8 mouse cellular contexts compared by ENCODE assay signal in genomic region chr17:84148499-84149484, GRCm38 (mm10). TPM values are rescaled to one million over a fixed set of nuclear protein-coding genes. Genes with fewer than 3 reads are reported as not detected.
DNase-seq lines count a peak whose midpoint lies in the region; ATAC-seq and TF ChIP-seq lines count a peak whose summit lies in the region.

No protein-coding gene starts in this region.

- H3K27ac ChIP-seq in forebrain, embryonic 13.5 days: peak overlapping the region; percentile 44
- peak overlapping the region; percentile 45 for H3K27ac ChIP-seq in heart, embryonic 15.5 days
- peak overlapping the region; percentile 53 for H3K27ac ChIP-seq in kidney, embryonic 16.5 days (ENCODE audit: low read length)
- peak overlapping the region; percentile 73 for H3K27ac ChIP-seq in limb, embryonic 14.5 days (replicated peaks; ENCODE audit: low read depth, low read length)
- no peak overlapping the region for H3K27ac ChIP-seq in midbrain, embryonic 16.5 days (ENCODE audit: low read length)

- 0 out of 2 replicates have a peak, but pooled peaks cover 4% of the 10 kb centered on the region for H3K27me3 ChIP-seq in forebrain, embryonic 13.5 days
- no peaks in the 10 kb centered on the region for H3K27me3 ChIP-seq in heart, embryonic 15.5 days
- H3K27me3 ChIP-seq in kidney, embryonic 16.5 days (ENCODE audit: insufficient read depth, low read length): no peaks in the 10 kb centered on the region
- H3K27me3 ChIP-seq in limb, embryonic 14.5 days (ENCODE audit: control insufficient read depth, insufficient read depth, low read length): no peaks in the 10 kb centered on the region
- no peaks in the 10 kb centered on the region for H3K27me3 ChIP-seq in midbrain, embryonic 16.5 days (ENCODE audit: control insufficient read depth, insufficient read depth, low read depth, low read length)

- no peak overlapping the region for H3K9ac ChIP-seq in forebrain, embryonic 13.5 days
- no peak overlapping the region for H3K9ac ChIP-seq in heart, embryonic 15.5 days
- H3K9ac ChIP-seq in kidney, embryonic 16.5 days (replicated peaks; ENCODE audit: low read length): no peak overlapping the region
- no peak overlapping the region for H3K9ac ChIP-seq in limb, embryonic 14.5 days (ENCODE audit: low read depth, low read length, severe bottlenecking)
- H3K9ac ChIP-seq in midbrain, embryonic 16.5 days (ENCODE audit: low read depth, low read length): no peak overlapping the region

- ATAC-seq in forebrain, embryonic 13.5 days: peak; percentile 83
- ATAC-seq in heart, embryonic 15.5 days (replicated peaks; ENCODE audit: insufficient number of reproducible peaks, insufficient read depth, low FRiP score, low read depth): peak; percentile 74
- ATAC-seq in kidney, embryonic 16.5 days (ENCODE audit: low FRiP score, low TSS enrichment): peak; percentile 44
- ATAC-seq in limb, embryonic 14.5 days (ENCODE audit: low FRiP score, low read depth): peak; percentile 84
- ATAC-seq in midbrain, embryonic 16.5 days: peak; percentile 63

- WGBS in forebrain, embryonic 13.5 days: 24% methylated on average over 11 of the region's 11 CpGs
- WGBS in heart, embryonic 15.5 days: 36% methylated on average over 11 of the region's 11 CpGs
- WGBS in kidney, embryonic 16.5 days: 43% methylated on average over 11 of the region's 11 CpGs
- 33% methylated on average over 11 of the region's 11 CpGs for WGBS in limb, embryonic 14.5 days
- 33% methylated on average over 11 of the region's 11 CpGs for WGBS in midbrain, embryonic 16.5 days

- H3K4me2 ChIP-seq in forebrain, embryonic 13.5 days: no peak overlapping the region
- no peak overlapping the region for H3K4me2 ChIP-seq in heart, embryonic 15.5 days
- no peak overlapping the region for H3K4me2 ChIP-seq in kidney, embryonic 16.5 days (replicated peaks; ENCODE audit: low read depth, low read length)
- no peak overlapping the region for H3K4me2 ChIP-seq in limb, embryonic 14.5 days (replicated peaks; ENCODE audit: low read depth, low read length, severe bottlenecking)
- H3K4me2 ChIP-seq in midbrain, embryonic 16.5 days (ENCODE audit: low read length): no peak overlapping the region

- H3K36me3 ChIP-seq in forebrain, embryonic 13.5 days (ENCODE audit: poor library complexity, severe bottlenecking): no peaks in the 10 kb centered on the region
- no peaks in the 10 kb centered on the region for H3K36me3 ChIP-seq in heart, embryonic 15.5 days
- no peaks in the 10 kb centered on the region for H3K36me3 ChIP-seq in kidney, embryonic 16.5 days (ENCODE audit: insufficient read depth, low read length)
- no peaks in the 10 kb centered on the region for H3K36me3 ChIP-seq in limb, embryonic 14.5 days (ENCODE audit: control insufficient read depth, insufficient read depth, low read length)
- H3K36me3 ChIP-seq in midbrain, embryonic 16.5 days (ENCODE audit: control insufficient read depth, insufficient read depth, low read length): no peaks in the 10 kb centered on the region

- no peak overlapping the region for H3K4me3 ChIP-seq in forebrain, embryonic 13.5 days
- H3K4me3 ChIP-seq in heart, embryonic 15.5 days: no peak overlapping the region
- H3K4me3 ChIP-seq in kidney, embryonic 16.5 days (ENCODE audit: low read length): no peak overlapping the region
- H3K4me3 ChIP-seq in limb, embryonic 14.5 days (replicated peaks; ENCODE audit: low read length): no peak overlapping the region
- no peak overlapping the region for H3K4me3 ChIP-seq in midbrain, embryonic 16.5 days (ENCODE audit: low read depth, low read length)

- peaks cover 37% of the 10 kb centered on the region for H3K4me1 ChIP-seq in forebrain, embryonic 13.5 days
- H3K4me1 ChIP-seq in heart, embryonic 15.5 days (replicated peaks): peaks cover 62% of the 10 kb centered on the region
- peaks cover 40% of the 10 kb centered on the region for H3K4me1 ChIP-seq in kidney, embryonic 16.5 days (ENCODE audit: insufficient read depth, low read length)
- peaks cover 44% of the 10 kb centered on the region for H3K4me1 ChIP-seq in limb, embryonic 14.5 days (ENCODE audit: control insufficient read depth, insufficient read depth, low read length)
- no peaks in the 10 kb centered on the region; the same call in 1 of the 2 replicates for H3K4me1 ChIP-seq in midbrain, embryonic 16.5 days (ENCODE audit: control insufficient read depth, insufficient read depth, low read length)

- H3K9me3 ChIP-seq in forebrain, embryonic 13.5 days (replicated peaks): no peaks in the 10 kb centered on the region
- no peaks in the 10 kb centered on the region for H3K9me3 ChIP-seq in heart, embryonic 15.5 days (replicated peaks)
- no peaks in the 10 kb centered on the region for H3K9me3 ChIP-seq in kidney, embryonic 16.5 days (ENCODE audit: low read length)
- no peaks in the 10 kb centered on the region for H3K9me3 ChIP-seq in limb, embryonic 14.5 days (ENCODE audit: control insufficient read depth, low read length)
- no peaks in the 10 kb centered on the region for H3K9me3 ChIP-seq in midbrain, embryonic 16.5 days (replicated peaks; ENCODE audit: control insufficient read depth, low read length, poor library complexity, severe bottlenecking)

- no peak for TF ChIP-seq POLR2A in limb, embryonic 14.5 days (IDR thresholded peaks at IDR 0.05; ENCODE audit: borderline replicate concordance, extremely low read depth, insufficient read depth, insufficient read length)

- peak; percentile 96 for DNase-seq in MN1 (ENCODE audit: low spot score)
- DNase-seq in c-Kit-positive CD71-positive TER-119-positive erythroid progenitor cells, embryonic 14.5 days (ENCODE audit: low spot score): peak; percentile 62
- peak; percentile 82 for DNase-seq in limb, embryonic 14.5 days (ENCODE audit: low spot score)
- peak; percentile 63 for DNase-seq in urinary bladder, postnatal 25 days (ENCODE audit: low spot score)

RNA-seq across cellular contexts. Expression of gene Zfp36l2, which starts 39.0 kb away (rescaled TPM):
- 4.9 and 5.0 TPM in 2 replicates for polyA plus RNA-seq in forebrain, embryonic 13.5 days (2015; fragmentation: Nextera tagmentation; extraction: Ambion mirVana)
- polyA plus RNA-seq in heart, embryonic 15.5 days (2015; fragmentation: Nextera tagmentation; extraction: Ambion mirVana): 6.6 and 8.7 TPM in 2 replicates
- 9.5 and 11.4 TPM in 2 replicates for polyA plus RNA-seq in kidney, embryonic 16.5 days (2015; fragmentation: Nextera tagmentation; extraction: Ambion mirVana)
- polyA plus RNA-seq in limb, embryonic 14.5 days (2012; rRNA removed): 80.1 and 113 TPM in 2 replicates
- 30.9 and 32.6 TPM in 2 replicates for polyA plus RNA-seq in limb, embryonic 14.5 days (2014; fragmentation: Nextera tagmentation; extraction: Ambion mirVana)
- polyA plus RNA-seq in midbrain, embryonic 16.5 days (2015; fragmentation: Nextera tagmentation; extraction: Ambion mirVana): 3.1 and 3.6 TPM in 2 replicates
